Mouse (Mus musculus) heart, embryonic 10.5 days (tissue): ENCODE results near the gene Fbxl5. TPM values are rescaled to one million over a fixed set of nuclear protein-coding genes. Genes with fewer than 3 reads are reported as not detected.

Experiments
- DNase-seq: peaks from one replicate; pipeline ENCODE4 v3.0.0-alpha.2; 2017; ENCODE audit warnings: low spot score
- H3K27ac ChIP-seq: fragments of 300-500 bp; sonication (generic); 2 replicates; pipeline ENCODE4 v1.5.1; 2016; ENCODE audit warnings: mild to moderate bottlenecking
- H3K27me3 ChIP-seq: fragments of 300-500 bp; sonication (generic); 2 replicates; pipeline ENCODE4 v1.6.1; 2016; ENCODE audit warnings: mild to moderate bottlenecking; ENCODE audit not compliant: poor library complexity, insufficient read depth, severe bottlenecking
- H3K36me3 ChIP-seq: fragments of 300-500 bp; sonication (generic); 2 replicates; pipeline ENCODE4 v1.6.1; 2016; ENCODE audit warnings: mild to moderate bottlenecking, moderate library complexity
- H3K4me1 ChIP-seq: fragments of 300-500 bp; sonication (generic); 2 replicates; pipeline ENCODE4 v1.6.1; 2016; ENCODE audit warnings: mild to moderate bottlenecking
- H3K4me3 ChIP-seq: fragments of 300-500 bp; sonication (generic); 2 replicates; pipeline ENCODE4 v1.5.1; 2016; ENCODE audit warnings: mild to moderate bottlenecking, moderate library complexity
- H3K9me3 ChIP-seq: fragments of 300-500 bp; sonication (generic); 2 replicates; pipeline ENCODE4 v1.6.1; 2016; ENCODE audit warnings: mild to moderate bottlenecking, moderate library complexity
- WGBS: fragments of 180-500 bp; shearing (Covaris S2); methylation state at CpG from one replicate; pipeline ENCODE4 v1.1.7; 2016; 5-methylcytosine and 5-hydroxymethylcytosine counted together
- polyA plus RNA-seq: library from polyadenylated mRNA; unstranded; fragments of >200 nt; fragmentation: Nextera tagmentation; extraction: Ambion mirVana; gene quantifications from 2 replicates; pipeline ENCODE4 v1.2.1, GENCODE M21; 2016

The Fbxl5 gene
- polyA plus RNA-seq, 1 experiment from 2014 or later: 43.5 TPM

DNA sequence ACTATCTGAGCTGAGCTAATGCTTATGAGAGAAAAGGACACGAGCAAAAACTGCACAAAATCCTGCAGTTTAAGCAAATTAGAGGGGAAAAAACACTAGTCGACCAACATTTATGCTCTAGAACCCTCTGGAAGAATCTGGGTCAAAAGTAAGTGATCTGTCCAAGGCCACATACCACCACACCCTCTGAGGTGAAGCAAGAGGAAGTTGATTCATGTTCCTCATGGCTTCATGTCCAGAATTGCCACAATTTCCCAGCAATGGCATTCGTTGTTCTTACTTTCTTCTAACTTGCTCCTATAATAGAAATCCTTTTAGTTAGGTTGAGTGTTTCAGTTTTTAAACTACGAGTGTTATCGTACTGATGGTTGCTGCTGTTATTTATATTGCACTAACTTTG is 21.9 kb downstream of the Fbxl5 start:
- DNase-seq: no peak
- 76% methylated on average over 5 of the region's 5 CpGs for WGBS
- H3K4me3 ChIP-seq: no peak overlapping the region
- H3K4me1 ChIP-seq: no peaks in the 10 kb centered on the region
- H3K27me3 ChIP-seq: no peaks in the 10 kb centered on the region
- H3K36me3 ChIP-seq: no peaks in the 10 kb centered on the region
- H3K9me3 ChIP-seq: no peaks in the 10 kb centered on the region
- no peak overlapping the region for H3K27ac ChIP-seq

DNA sequence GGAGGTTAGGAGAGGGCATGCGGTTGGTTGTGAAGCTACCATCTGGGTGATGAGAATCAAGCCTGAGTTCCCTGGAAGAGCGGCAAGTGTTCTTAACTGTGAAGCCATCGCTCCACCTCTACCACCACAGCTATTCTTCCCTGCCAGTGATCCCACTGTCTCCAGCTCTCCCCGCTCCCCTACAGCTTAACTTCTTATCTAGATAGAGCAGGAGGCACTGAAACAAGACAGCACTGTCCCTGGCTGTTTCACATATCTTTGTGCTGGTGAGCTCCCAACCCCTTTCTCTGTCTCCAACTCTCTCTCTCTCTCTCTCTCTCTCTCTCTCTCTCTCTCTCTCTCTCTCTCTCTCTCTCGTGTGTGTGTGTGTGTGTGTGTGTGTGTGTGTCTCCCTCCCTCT is 29.1 kb downstream of the Fbxl5 start:
- no peaks in the 10 kb centered on the region for H3K9me3 ChIP-seq
- WGBS: 55% methylated on average over 5 of the region's 5 CpGs

GRCm38 (mm10) chr5:43787976-43788752 is 33.3 kb downstream of the Fbxl5 start:
- no peaks in the 10 kb centered on the region for H3K27me3 ChIP-seq
- H3K36me3 ChIP-seq: no peaks in the 10 kb centered on the region
- H3K4me3 ChIP-seq: no peak overlapping the region
- no peak overlapping the region for H3K27ac ChIP-seq
- no peak for DNase-seq
- H3K4me1 ChIP-seq: no peaks in the 10 kb centered on the region
- 80% methylated on average over 9 of the region's 9 CpGs for whole genome bisulfite sequencing
- no peaks in the 10 kb centered on the region for H3K9me3 ChIP-seq

More for the DNA sequence above, 29.1 kb downstream of the Fbxl5 start:
- H3K4me1 ChIP-seq: no peaks in the 10 kb centered on the region
- H3K27me3 ChIP-seq: no peaks in the 10 kb centered on the region
- H3K4me3 ChIP-seq: no peak overlapping the region
- H3K27ac ChIP-seq: no peak overlapping the region
- no peaks in the 10 kb centered on the region for H3K36me3 ChIP-seq
- DNase-seq: no peak

- Histone ChIP-seq H3K36me3 (no peaks in the 10 kb centered on the region), H3K27ac (no peak overlapping the region), H3K4me1 (peaks cover 7% of the 10 kb centered on the region), H3K9me3 (no peaks in the 10 kb centered on the region), H3K4me3 (no peak overlapping the region), H3K27me3 (no peaks in the 10 kb centered on the region)
- DNase-seq: no peak
- 89% methylated on average over 4 of the region's 4 CpGs for WGBS
Observed at GRCm38 (mm10) chr5:43786607-43787006, 34.8 kb downstream of the Fbxl5 start.

DNA sequence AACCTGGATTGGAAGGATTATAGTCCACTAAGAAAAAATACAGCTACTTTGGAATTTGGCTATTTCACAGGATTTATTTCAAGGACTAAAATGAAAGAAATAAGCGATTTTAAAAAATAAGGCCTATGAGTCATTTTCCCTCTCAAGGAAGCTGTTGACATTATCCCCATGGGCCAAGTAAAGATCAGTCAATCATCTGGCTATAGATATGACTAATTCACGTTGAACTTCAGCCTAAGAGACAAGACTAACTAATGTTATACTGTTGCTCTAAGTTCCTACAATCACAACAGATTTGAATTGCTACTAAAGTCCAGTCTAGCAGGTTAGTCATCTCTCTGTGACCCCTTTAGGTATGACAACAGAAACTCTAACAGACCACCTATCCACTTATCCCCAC is 37.4 kb downstream of the Fbxl5 start:
- Histone ChIP-seq H3K27ac (no peak overlapping the region), H3K27me3 (no peaks in the 10 kb centered on the region), H3K4me3 (no peak overlapping the region), H3K36me3 (no peaks in the 10 kb centered on the region), H3K9me3 (no peaks in the 10 kb centered on the region), H3K4me1 (peaks cover 15% of the 10 kb centered on the region)
- DNase-seq: no peak
- 77% methylated on average over 2 of the region's 2 CpGs for WGBS

DNA sequence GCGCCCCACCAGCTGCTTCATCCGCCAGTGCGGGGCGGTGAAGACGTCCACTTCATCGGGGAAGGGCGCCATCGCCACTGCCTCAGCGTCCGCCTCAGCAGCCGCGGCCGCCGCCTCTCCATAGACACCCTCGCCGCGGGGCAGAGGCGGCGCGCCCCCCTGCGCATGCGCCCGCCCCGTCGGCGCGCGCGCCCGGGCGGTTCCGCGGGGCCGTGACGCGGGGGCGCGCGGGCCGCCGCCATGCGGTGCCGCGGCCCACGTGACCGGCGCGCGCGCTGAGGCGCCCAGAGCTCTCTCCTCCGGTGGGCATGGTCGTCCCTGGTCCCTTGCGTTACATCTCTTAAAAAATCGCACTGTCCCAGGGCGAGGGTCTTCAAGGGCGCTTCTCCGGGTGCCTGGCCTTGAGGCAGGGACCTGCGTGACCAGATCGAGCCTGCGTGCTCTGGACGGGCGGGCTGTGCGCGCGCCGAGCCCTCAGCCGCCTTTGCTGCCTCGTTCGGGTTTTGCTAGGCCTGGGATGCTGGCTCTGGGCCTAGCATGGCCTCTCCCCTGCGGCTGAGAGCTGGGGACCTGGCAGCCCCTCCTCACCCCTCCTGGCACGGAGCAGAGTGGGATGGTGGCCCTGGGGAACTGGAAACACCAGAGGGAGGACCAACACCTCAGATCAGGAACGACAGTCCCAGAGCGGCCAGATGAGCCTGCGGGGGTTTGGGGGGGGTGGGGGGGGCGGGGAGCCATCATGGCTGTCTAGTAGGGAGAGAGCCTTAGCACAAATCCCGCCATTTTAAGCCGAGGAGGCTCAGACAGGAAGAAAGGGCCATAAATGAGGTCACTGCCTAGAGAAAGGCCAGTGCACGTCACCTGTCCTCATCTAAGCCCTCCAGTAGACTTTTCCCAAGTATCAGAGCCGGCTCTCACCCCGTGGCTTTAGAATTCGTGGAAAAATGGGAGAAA is 39.2 kb downstream of the Fbxl5 start:
- no peaks in the 10 kb centered on the region for H3K9me3 ChIP-seq
- H3K4me1 ChIP-seq: peaks cover 15% of the 10 kb centered on the region
- peak overlapping the region; percentile 99 for H3K27ac ChIP-seq
- peak overlapping the region; percentile 82 for H3K4me3 ChIP-seq
- H3K36me3 ChIP-seq: no peaks in the 10 kb centered on the region
- H3K27me3 ChIP-seq: no peaks in the 10 kb centered on the region
- 4% methylated on average over 82 of the region's 82 CpGs for WGBS
- peak; percentile 90 for DNase-seq

DNA sequence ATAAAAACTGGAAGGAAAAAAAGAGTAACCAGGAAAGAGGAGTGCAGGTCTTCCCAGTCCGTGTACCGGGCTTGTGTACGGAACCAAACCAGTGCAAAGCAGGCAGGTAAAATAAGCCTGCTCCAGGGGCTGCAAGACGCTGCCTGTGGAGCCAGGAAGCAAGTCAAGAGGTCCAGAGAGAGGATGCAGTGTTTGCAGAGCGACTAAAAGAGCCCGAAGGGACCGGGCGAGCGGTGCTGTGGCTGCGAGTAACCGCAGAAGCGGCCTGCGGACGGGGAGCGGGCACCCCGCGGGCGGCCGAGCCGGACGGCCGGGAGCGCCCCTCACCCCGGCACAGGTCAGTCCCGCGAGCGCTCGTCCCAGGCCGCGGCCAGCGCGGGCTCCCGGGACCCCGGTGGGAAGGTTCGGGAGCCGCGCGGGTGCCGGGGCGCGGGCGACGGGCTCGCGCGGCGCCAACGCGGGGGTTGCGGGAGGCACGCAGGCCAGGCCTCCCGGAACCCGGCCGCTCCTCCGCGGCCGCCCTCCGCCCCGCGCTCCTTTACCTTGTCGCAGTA is 39.9 kb downstream of the Fbxl5 start:
- Histone ChIP-seq H3K27ac (peak overlapping the region; percentile 99), H3K4me1 (peaks cover 22% of the 10 kb centered on the region), H3K4me3 (peak overlapping the region; percentile 82), H3K36me3 (no peaks in the 10 kb centered on the region), H3K27me3 (no peaks in the 10 kb centered on the region), H3K9me3 (no peaks in the 10 kb centered on the region)
- 0% methylated on average over 47 of the region's 61 CpGs for WGBS
- DNase-seq: peak; percentile 77

GRCm38 (mm10) chr5:43778583-43778982 is 42.9 kb downstream of the Fbxl5 start:
- Histone ChIP-seq H3K4me1 (peaks cover 23% of the 10 kb centered on the region), H3K27me3 (no peaks in the 10 kb centered on the region), H3K9me3 (no peaks in the 10 kb centered on the region), H3K27ac (no peak overlapping the region), H3K4me3 (no peak overlapping the region), H3K36me3 (no peaks in the 10 kb centered on the region)
- 79% methylated on average over 3 of the region's 3 CpGs for WGBS
- DNase-seq: no peak

- DNase-seq: no peak
- no peaks in the 10 kb centered on the region for H3K36me3 ChIP-seq
Observed at GRCm38 (mm10) chr5:43776993-43777392, 44.4 kb downstream of the Fbxl5 start.

DNA sequence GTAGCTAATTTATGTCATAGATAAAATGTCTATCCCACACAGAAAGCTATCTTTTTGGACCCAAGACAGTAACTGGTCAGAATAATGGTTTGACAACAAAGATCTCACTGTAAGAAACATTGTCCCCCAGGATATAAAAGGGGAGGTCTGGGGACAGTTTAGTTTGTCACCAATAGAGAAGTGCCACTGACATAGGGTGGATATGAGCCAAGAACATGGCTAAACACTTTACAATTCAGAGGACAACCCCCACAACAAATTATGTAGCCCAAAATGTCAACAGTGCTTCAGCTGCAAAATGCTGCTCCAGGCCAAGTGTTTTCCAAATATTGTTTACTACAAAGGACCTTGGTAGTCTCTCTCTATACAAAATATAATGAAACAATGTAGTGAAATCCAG is 45.0 kb downstream of the Fbxl5 start:
- H3K9me3 ChIP-seq: no peaks in the 10 kb centered on the region
- DNase-seq: no peak
- peaks cover 17% of the 10 kb centered on the region for H3K4me1 ChIP-seq
- no peaks in the 10 kb centered on the region for H3K36me3 ChIP-seq
- H3K27ac ChIP-seq: no peak overlapping the region
- H3K4me3 ChIP-seq: no peak overlapping the region
- no peaks in the 10 kb centered on the region for H3K27me3 ChIP-seq

More at GRCm38 (mm10) chr5:43776993-43777392, 44.4 kb downstream of the Fbxl5 start:
- peaks cover 17% of the 10 kb centered on the region for H3K4me1 ChIP-seq
- H3K4me3 ChIP-seq: no peak overlapping the region
- no peak overlapping the region for H3K27ac ChIP-seq
- 37% methylated on average over 1 of the region's 1 CpGs for WGBS
- no peaks in the 10 kb centered on the region for H3K27me3 ChIP-seq
- H3K9me3 ChIP-seq: no peaks in the 10 kb centered on the region

DNA sequence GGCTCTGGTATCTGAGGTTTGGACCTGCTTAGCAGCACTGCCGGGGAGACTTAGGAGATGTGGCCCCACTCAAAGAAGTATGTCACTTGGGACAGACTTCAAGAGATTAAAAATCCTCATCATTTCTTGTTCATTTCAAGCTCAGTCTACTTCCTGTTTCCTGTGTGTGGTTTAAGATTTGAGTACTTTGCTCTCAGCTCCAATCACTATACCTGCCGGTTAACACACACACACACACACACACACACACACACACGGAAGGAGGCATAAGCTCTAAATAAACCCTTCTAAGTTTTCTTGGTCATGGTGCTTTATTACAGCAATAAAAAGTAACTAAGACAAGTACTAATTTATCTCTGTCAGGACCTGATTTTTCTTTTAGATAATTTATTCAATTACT is 49.9 kb downstream of the Fbxl5 start:
- Histone ChIP-seq H3K4me1 (0 out of 2 replicates have a peak, but pooled peaks cover 2% of the 10 kb centered on the region), H3K9me3 (no peaks in the 10 kb centered on the region), H3K27ac (no peak overlapping the region), H3K4me3 (no peak overlapping the region), H3K36me3 (peaks cover 40% of the 10 kb centered on the region), H3K27me3 (no peaks in the 10 kb centered on the region)
- no peak for DNase-seq
- WGBS: 81% methylated on average over 3 of the region's 3 CpGs

GRCm38 (mm10) chr5:43770618-43771354 is 50.7 kb downstream of the Fbxl5 start:
- H3K4me3 ChIP-seq: no peak overlapping the region
- H3K4me1 ChIP-seq: no peaks in the 10 kb centered on the region
- H3K36me3 ChIP-seq: peaks cover 48% of the 10 kb centered on the region
- no peaks in the 10 kb centered on the region for H3K27me3 ChIP-seq
- no peak overlapping the region for H3K27ac ChIP-seq
- 81% methylated on average over 3 of the region's 3 CpGs for WGBS
- DNase-seq: no peak
- no peaks in the 10 kb centered on the region for H3K9me3 ChIP-seq
